Mouse (Mus musculus) thymus, postnatal 4 days (tissue): ENCODE measurements around the gene Gm20671.
"Not testable (repeated sequence)": the region's sequence is repeated elsewhere in the genome, so short reads cannot be mapped to it uniquely, and the experiment has no call there.

ENCODE experiments used
- DNase-seq: peaks from one replicate; pipeline ENCODE4 v3.0.0; 2021

The Gm20671 gene

GRCm38 (mm10) chr5:32784726-32785125 is 42.2 kb downstream of the Gm20671 start:
- DNase-seq: no peak

- DNase-seq: no peak
Measured at GRCm38 (mm10) chr5:32781596-32781995, 45.3 kb downstream of the Gm20671 start.

- DNase-seq: no peak
Measured at GRCm38 (mm10) chr5:32778168-32778567, 48.7 kb downstream of the Gm20671 start.

GRCm38 (mm10) chr5:32772361-32772760 is 54.5 kb downstream of the Gm20671 start:
- no peak for DNase-seq

GRCm38 (mm10) chr5:32767636-32768373 is 59.1 kb downstream of the Gm20671 start:
- DNase-seq: no peak

GRCm38 (mm10) chr5:32767004-32767403 is 59.9 kb downstream of the Gm20671 start:
- DNase-seq: no peak

- DNase-seq: no peak
Measured at GRCm38 (mm10) chr5:32761566-32762140, 65.3 kb downstream of the Gm20671 start.

- DNase-seq: no peak
Measured at GRCm38 (mm10) chr5:32760787-32761186, 66.1 kb downstream of the Gm20671 start.

- DNase-seq: not testable (repeated sequence)
Measured at GRCm38 (mm10) chr5:32760352-32760751, 66.6 kb downstream of the Gm20671 start.

GRCm38 (mm10) chr5:32759662-32760061 is 67.2 kb downstream of the Gm20671 start:
- no peak for DNase-seq

GRCm38 (mm10) chr5:32756141-32756540 is 70.8 kb downstream of the Gm20671 start:
- DNase-seq: no peak

- DNase-seq: no peak
Measured at GRCm38 (mm10) chr5:32751736-32752135, 75.2 kb downstream of the Gm20671 start.

GRCm38 (mm10) chr5:32748936-32749335 is 78.0 kb downstream of the Gm20671 start:
- peak; percentile 81 for DNase-seq

- peak; percentile 63 for DNase-seq
Measured at GRCm38 (mm10) chr5:32747650-32748375, 79.1 kb downstream of the Gm20671 start.

GRCm38 (mm10) chr5:32745705-32746655 is 80.9 kb downstream of the Gm20671 start:
- peak; percentile 46 for DNase-seq

GRCm38 (mm10) chr5:32742149-32742548 is 84.8 kb downstream of the Gm20671 start:
- DNase-seq: peak; percentile 71

- not testable (repeated sequence) for DNase-seq
Measured at GRCm38 (mm10) chr5:32741377-32741776, 85.5 kb downstream of the Gm20671 start.

- not testable (repeated sequence) for DNase-seq
Measured at GRCm38 (mm10) chr5:32740850-32741249, 86.1 kb downstream of the Gm20671 start.

- no peak for DNase-seq
Measured at GRCm38 (mm10) chr5:32740138-32740537, 86.8 kb downstream of the Gm20671 start.

GRCm38 (mm10) chr5:32736770-32737169 is 90.1 kb downstream of the Gm20671 start:
- DNase-seq: not testable (repeated sequence)

GRCm38 (mm10) chr5:32735779-32736178 is 91.1 kb downstream of the Gm20671 start:
- no peak for DNase-seq

- DNase-seq: not testable (repeated sequence)
Measured at GRCm38 (mm10) chr5:32733892-32734291, 93.0 kb downstream of the Gm20671 start.

- DNase-seq: no peak
Measured at GRCm38 (mm10) chr5:32728851-32729250, 98.1 kb downstream of the Gm20671 start.
